Comparison of ENCODE assay signal across 8 mouse cellular contexts in genomic region chr11:99040346-99040974, GRCm38 (mm10). TPM values are rescaled to one million over a fixed set of nuclear protein-coding genes. Genes with fewer than 3 reads are reported as not detected.
DNase-seq lines count a peak whose midpoint lies in the region; ATAC-seq and TF ChIP-seq lines count a peak whose summit lies in the region.

No protein-coding gene starts in this region.

- H3K4me2 ChIP-seq in embryonic facial prominence, embryonic 13.5 days: peak overlapping the region; percentile 91
- peak overlapping the region; percentile 98 for H3K4me2 ChIP-seq in hindbrain, embryonic 13.5 days
- H3K4me2 ChIP-seq in limb, embryonic 14.5 days (replicated peaks; ENCODE audit: low read depth, low read length, severe bottlenecking): peak overlapping the region; percentile 97

- 0 out of 2 replicates have a peak, but pooled peaks have one; percentile 17 for ATAC-seq in frontal cortex, adult (ENCODE audit: low TSS enrichment)
- 0 out of 2 replicates have a peak, but pooled peaks have one; percentile 2 for ATAC-seq in embryonic facial prominence, embryonic 13.5 days (ENCODE audit: insufficient number of reproducible peaks, insufficient read depth, low FRiP score, low TSS enrichment, low read depth)
- no peak for ATAC-seq in hindbrain, embryonic 13.5 days (ENCODE audit: low FRiP score)
- ATAC-seq in limb, embryonic 14.5 days (ENCODE audit: low FRiP score, low read depth): peak; percentile 39; the same call in 1 of the 2 replicates

- peak; percentile 11 for TF ChIP-seq CTCF in ES-Bruce4 (IDR thresholded peaks at IDR 0.05; ENCODE audit: low read depth, low read length)

- H3K27ac ChIP-seq in ES-Bruce4 (ENCODE audit: insufficient read depth, low read length): no peak overlapping the region
- peak overlapping the region; percentile 99 for H3K27ac ChIP-seq in embryonic facial prominence, embryonic 13.5 days
- peak overlapping the region; percentile 87 for H3K27ac ChIP-seq in hindbrain, embryonic 13.5 days
- peak overlapping the region; percentile 96 for H3K27ac ChIP-seq in limb, embryonic 14.5 days (replicated peaks; ENCODE audit: low read depth, low read length)

- H3K36me3 ChIP-seq in ES-Bruce4 (ENCODE audit: control insufficient read depth, insufficient read depth, low read length, poor library complexity, severe bottlenecking): no peaks in the 10 kb centered on the region
- H3K36me3 ChIP-seq in embryonic facial prominence, embryonic 13.5 days: peaks cover 11% of the 10 kb centered on the region
- H3K36me3 ChIP-seq in hindbrain, embryonic 13.5 days: no peaks in the 10 kb centered on the region
- H3K36me3 ChIP-seq in limb, embryonic 14.5 days (ENCODE audit: control insufficient read depth, insufficient read depth, low read length): peaks cover 14% of the 10 kb centered on the region

- TF ChIP-seq POLR2A in ES-Bruce4 (IDR thresholded peaks at IDR 0.05; ENCODE audit: insufficient read depth, low read length): no peak
- TF ChIP-seq POLR2A in limb, embryonic 14.5 days (IDR thresholded peaks at IDR 0.05; ENCODE audit: borderline replicate concordance, extremely low read depth, insufficient read depth, insufficient read length): no peak

- WGBS in embryonic facial prominence, embryonic 13.5 days: 2% methylated on average over 17 of the region's 17 CpGs
- WGBS in hindbrain, embryonic 13.5 days: 4% methylated on average over 17 of the region's 17 CpGs
- WGBS in limb, embryonic 14.5 days: under 1% methylated on average over 17 of the region's 17 CpGs

- no peak for DNase-seq in frontal cortex, postnatal 10 days (ENCODE audit: low spot score in 2 of 2)
- peak; percentile 89 for DNase-seq in limb, embryonic 14.5 days (ENCODE audit: low spot score)
- peak; percentile 73 for DNase-seq in naive thymus-derived CD4-positive, alpha-beta T cell, adult 2 months (ENCODE audit: low read depth)
- DNase-seq in ovary, postnatal 10 days (ENCODE audit: low spot score): no peak

- H3K4me1 ChIP-seq in ES-Bruce4 (ENCODE audit: control insufficient read depth, insufficient read depth, low read length): peaks cover 2% of the 10 kb centered on the region
- H3K4me1 ChIP-seq in embryonic facial prominence, embryonic 13.5 days: peaks cover 34% of the 10 kb centered on the region
- H3K4me1 ChIP-seq in hindbrain, embryonic 13.5 days (replicated peaks): peaks cover 41% of the 10 kb centered on the region
- peaks cover 23% of the 10 kb centered on the region for H3K4me1 ChIP-seq in limb, embryonic 14.5 days (ENCODE audit: control insufficient read depth, insufficient read depth, low read length)

- no peak for TF ChIP-seq EP300 in ES-Bruce4 (IDR thresholded peaks at IDR 0.05; ENCODE audit: insufficient read depth, low read depth, low read length)

- peak overlapping the region; percentile 77 for H3K9ac ChIP-seq in ES-Bruce4 (ENCODE audit: low read depth, poor library complexity, severe bottlenecking)
- peak overlapping the region; percentile 99 for H3K9ac ChIP-seq in embryonic facial prominence, embryonic 13.5 days
- peak overlapping the region; percentile 89 for H3K9ac ChIP-seq in hindbrain, embryonic 13.5 days
- peak overlapping the region; percentile 97 for H3K9ac ChIP-seq in limb, embryonic 14.5 days (ENCODE audit: low read depth, low read length, severe bottlenecking)

- peaks cover 10% of the 10 kb centered on the region for H3K27me3 ChIP-seq in ES-Bruce4 (ENCODE audit: control insufficient read depth, insufficient read depth, low read length, poor library complexity, severe bottlenecking)
- no peaks in the 10 kb centered on the region for H3K27me3 ChIP-seq in embryonic facial prominence, embryonic 13.5 days
- no peaks in the 10 kb centered on the region for H3K27me3 ChIP-seq in hindbrain, embryonic 13.5 days
- no peaks in the 10 kb centered on the region for H3K27me3 ChIP-seq in limb, embryonic 14.5 days (ENCODE audit: control insufficient read depth, insufficient read depth, low read length)

- H3K9me3 ChIP-seq in ES-Bruce4 (replicated peaks; ENCODE audit: control insufficient read depth, insufficient read depth, low read length, poor library complexity, severe bottlenecking): no peaks in the 10 kb centered on the region
- H3K9me3 ChIP-seq in embryonic facial prominence, embryonic 13.5 days: no peaks in the 10 kb centered on the region
- H3K9me3 ChIP-seq in hindbrain, embryonic 13.5 days: no peaks in the 10 kb centered on the region
- no peaks in the 10 kb centered on the region for H3K9me3 ChIP-seq in limb, embryonic 14.5 days (ENCODE audit: control insufficient read depth, low read length)

- peak overlapping the region; percentile 72 for H3K4me3 ChIP-seq in ES-Bruce4 (ENCODE audit: low read depth, low read length)
- H3K4me3 ChIP-seq in embryonic facial prominence, embryonic 13.5 days: peak overlapping the region; percentile 88
- H3K4me3 ChIP-seq in hindbrain, embryonic 13.5 days: peak overlapping the region; percentile 66
- H3K4me3 ChIP-seq in limb, embryonic 14.5 days (replicated peaks; ENCODE audit: low read length): peak overlapping the region; percentile 90

RNA-seq across cellular contexts. Expression of gene Igfbp4, which starts 0.6 kb away (rescaled TPM):
- 47.6 and 51.4 TPM in 2 replicates for polyA plus RNA-seq in ES-Bruce4 (2011; ENCODE audit: insufficient read depth, insufficient read length, low read depth, missing spikeins)
- polyA plus RNA-seq in embryonic facial prominence, embryonic 13.5 days (2015; fragmentation: Nextera tagmentation; extraction: Ambion mirVana): 1,128 and 1,158 TPM in 2 replicates
- 194 and 196 TPM in 2 replicates for polyA plus RNA-seq in hindbrain, embryonic 13.5 days (2015; fragmentation: Nextera tagmentation; extraction: Ambion mirVana)
- 942 and 1,029 TPM in 2 replicates for polyA plus RNA-seq in limb, embryonic 14.5 days (2012; rRNA removed)
- 1,086 and 1,234 TPM in 2 replicates for polyA plus RNA-seq in limb, embryonic 14.5 days (2014; fragmentation: Nextera tagmentation; extraction: Ambion mirVana)

RNA-seq across cellular contexts. Expression of gene Top2a, which starts 16.5 kb away (rescaled TPM):
- 631 and 674 TPM in 2 replicates for polyA plus RNA-seq in ES-Bruce4 (2011; ENCODE audit: insufficient read depth, insufficient read length, low read depth, missing spikeins)
- polyA plus RNA-seq in embryonic facial prominence, embryonic 13.5 days (2015; fragmentation: Nextera tagmentation; extraction: Ambion mirVana): 272 and 279 TPM in 2 replicates
- polyA plus RNA-seq in hindbrain, embryonic 13.5 days (2015; fragmentation: Nextera tagmentation; extraction: Ambion mirVana): 55.7 and 62.2 TPM in 2 replicates
- 98.2 and 134 TPM in 2 replicates for polyA plus RNA-seq in limb, embryonic 14.5 days (2012; rRNA removed)
- 205 and 209 TPM in 2 replicates for polyA plus RNA-seq in limb, embryonic 14.5 days (2014; fragmentation: Nextera tagmentation; extraction: Ambion mirVana)

RNA-seq across cellular contexts. Expression of gene Tns4, which starts 48.6 kb away (rescaled TPM):
- 12.8 and 13.9 TPM in 2 replicates for polyA plus RNA-seq in ES-Bruce4 (2011; ENCODE audit: insufficient read depth, insufficient read length, low read depth, missing spikeins)
- 0.53 and 0.73 TPM in 2 replicates for polyA plus RNA-seq in embryonic facial prominence, embryonic 13.5 days (2015; fragmentation: Nextera tagmentation; extraction: Ambion mirVana)
- 0.17 and 0.19 TPM in 2 replicates for polyA plus RNA-seq in hindbrain, embryonic 13.5 days (2015; fragmentation: Nextera tagmentation; extraction: Ambion mirVana)
- 1.6 and 1.7 TPM in 2 replicates for polyA plus RNA-seq in limb, embryonic 14.5 days (2012; rRNA removed)
- polyA plus RNA-seq in limb, embryonic 14.5 days (2014; fragmentation: Nextera tagmentation; extraction: Ambion mirVana): 1.5 and 2.5 TPM in 2 replicates

RNA-seq across cellular contexts. Expression of gene Gjd3, which starts 57.6 kb away (rescaled TPM):
- polyA plus RNA-seq in ES-Bruce4 (2011; ENCODE audit: insufficient read depth, insufficient read length, low read depth, missing spikeins): not detected in 2 replicates
- polyA plus RNA-seq in embryonic facial prominence, embryonic 13.5 days (2015; fragmentation: Nextera tagmentation; extraction: Ambion mirVana): 0.34 and 0.44 TPM in 2 replicates
- polyA plus RNA-seq in hindbrain, embryonic 13.5 days (2015; fragmentation: Nextera tagmentation; extraction: Ambion mirVana): 1.5 and 1.6 TPM in 2 replicates
- 1.3 and 2.2 TPM in 2 replicates for polyA plus RNA-seq in limb, embryonic 14.5 days (2012; rRNA removed)
- polyA plus RNA-seq in limb, embryonic 14.5 days (2014; fragmentation: Nextera tagmentation; extraction: Ambion mirVana): 0.41 and 0.45 TPM in 2 replicates

Comparison
In these comparisons a context has a peak if more than half of its experiments do, and no peak if none do; other contexts are left out.
1. DNase-seq: peak in limb, embryonic 14.5 days (single experiment) and naive thymus-derived CD4-positive, alpha-beta T cell, adult 2 months (single experiment); none in frontal cortex, postnatal 10 days (0 of 2) and ovary, postnatal 10 days (single experiment).
2. Peak in every context shown above with its lines, with median percentiles within 50 percentile points of each other: H3K4me3 ChIP-seq, H3K9ac ChIP-seq and H3K4me2 ChIP-seq.